Mouse (Mus musculus) hindbrain, embryonic 13.5 days (tissue): ENCODE measurements around the gene Kcnj6. TPM values are rescaled to one million over a fixed set of nuclear protein-coding genes. Genes with fewer than 3 reads are reported as not detected.
A peak's percentile ranks its signal among the peaks of the same experiment; 100 is the strongest.

ENCODE experiments used
- ATAC-seq: fragments of 200-750 bp; cut with Nextera tagmentation; 2 replicates; pipeline ENCODE4 v1.8.0; 2017; ENCODE audit warnings: moderate TSS enrichment; ENCODE audit not compliant: low FRiP score
- H3K27ac ChIP-seq: fragments of 300-500 bp; sonication (generic); 2 replicates; pipeline ENCODE4 v1.5.1; 2015; ENCODE audit warnings: inconsistent platforms, mild to moderate bottlenecking, moderate library complexity
- H3K27me3 ChIP-seq: fragments of 300-500 bp; sonication (generic); 2 replicates; pipeline ENCODE4 v1.6.1; 2015; ENCODE audit warnings: mild to moderate bottlenecking, inconsistent platforms
- H3K36me3 ChIP-seq: fragments of 300-500 bp; sonication (generic); 2 replicates; pipeline ENCODE4 v1.6.1; 2015; ENCODE audit warnings: mild to moderate bottlenecking, inconsistent platforms
- H3K4me1 ChIP-seq: fragments of 300-500 bp; sonication (generic); replicated peaks from 2 replicates; pipeline ENCODE4 v1.6.1; 2015; ENCODE audit warnings: inconsistent platforms
- H3K4me2 ChIP-seq: fragments of 300-500 bp; sonication (generic); 2 replicates; pipeline ENCODE4 v1.6.1; 2015; ENCODE audit warnings: inconsistent platforms, mild to moderate bottlenecking, moderate library complexity
- H3K4me3 ChIP-seq: fragments of 300-500 bp; sonication (generic); 2 replicates; pipeline ENCODE4 v1.5.1; 2015; ENCODE audit warnings: mild to moderate bottlenecking, inconsistent platforms
- H3K9ac ChIP-seq: fragments of 300-500 bp; sonication (generic); 2 replicates; pipeline ENCODE4 v1.6.1; 2015; ENCODE audit warnings: mild to moderate bottlenecking, inconsistent platforms
- H3K9me3 ChIP-seq: fragments of 300-500 bp; sonication (generic); 2 replicates; pipeline ENCODE4 v1.6.1; 2016; ENCODE audit warnings: inconsistent platforms
- WGBS: fragments of 180-500 bp; shearing (Covaris S2); methylation state at CpG from one replicate; pipeline ENCODE4 v1.1.7; 2015; 5-methylcytosine and 5-hydroxymethylcytosine counted together
- polyA plus RNA-seq: library from polyadenylated mRNA; unstranded; fragments of >200 nt; fragmentation: Nextera tagmentation; extraction: Ambion mirVana; gene quantifications from 2 replicates; pipeline ENCODE4 v1.2.1, GENCODE M21; 2015

Kcnj6 gene
- polyA plus RNA-seq, 1 experiment from 2014 or later, result 2.2 TPM

DNA sequence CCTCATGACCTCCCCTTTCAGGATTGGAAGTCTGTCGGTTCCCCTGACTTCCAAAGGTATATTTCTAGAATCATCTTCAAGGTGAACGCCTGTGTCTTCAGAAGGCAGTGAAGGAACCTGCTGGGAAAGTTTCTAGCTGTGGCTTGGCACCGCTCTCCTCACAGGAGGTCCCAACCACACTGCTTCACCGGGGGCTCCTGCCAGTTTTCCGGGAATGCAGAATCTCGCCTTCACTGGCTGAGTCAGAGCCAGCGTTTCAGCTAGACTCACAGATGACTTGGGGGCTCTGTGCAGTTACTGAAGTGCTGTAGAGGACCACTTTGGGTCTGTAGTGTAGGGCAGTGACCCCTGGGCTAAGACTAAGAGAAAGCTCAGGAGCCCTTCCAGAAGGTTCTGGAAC lies 208.8 kb downstream of the Kcnj6 start:
- Histone ChIP-seq H3K27me3 (peaks cover 41% of the 10 kb centered on the region), H3K4me3 (no peak overlapping the region), H3K36me3 (no peaks in the 10 kb centered on the region), H3K9me3 (no peaks in the 10 kb centered on the region), H3K9ac (no peak overlapping the region), H3K4me1 (no peaks in the 10 kb centered on the region), H3K4me2 (no peak overlapping the region), H3K27ac (no peak overlapping the region)
- 90% methylated on average over 7 of the region's 7 CpGs for WGBS
- no peak for ATAC-seq

DNA sequence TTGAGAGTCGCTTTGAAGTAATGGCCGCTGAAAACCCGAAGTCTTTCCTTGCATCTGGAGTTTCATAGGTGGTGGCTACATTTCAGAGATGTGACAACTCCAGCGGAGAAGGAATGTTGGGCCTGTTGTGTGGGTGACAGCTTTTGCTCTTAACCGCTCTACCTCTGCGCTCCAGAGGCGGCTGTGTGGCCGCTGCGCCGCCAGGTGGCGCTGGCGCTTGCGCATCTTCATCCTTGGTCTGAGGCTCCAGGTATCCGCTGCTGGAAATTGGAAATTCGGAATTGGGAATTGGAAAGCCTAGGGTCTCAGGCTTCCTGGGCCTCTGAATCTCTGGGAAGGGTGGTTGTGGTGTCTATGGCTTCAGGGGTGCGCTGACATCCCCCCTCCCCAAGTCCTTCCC lies 209.3 kb downstream of the Kcnj6 start:
- no peak for ATAC-seq
- 6% methylated on average over 16 of the region's 16 CpGs for WGBS
- Histone ChIP-seq H3K4me2 (no peak overlapping the region), H3K9me3 (no peaks in the 10 kb centered on the region), H3K9ac (no peak overlapping the region), H3K27ac (no peak overlapping the region), H3K27me3 (peaks cover 44% of the 10 kb centered on the region), H3K4me1 (0 out of 2 replicates have a peak, but pooled peaks cover 3% of the 10 kb centered on the region), H3K36me3 (no peaks in the 10 kb centered on the region), H3K4me3 (no peak overlapping the region)

DNA sequence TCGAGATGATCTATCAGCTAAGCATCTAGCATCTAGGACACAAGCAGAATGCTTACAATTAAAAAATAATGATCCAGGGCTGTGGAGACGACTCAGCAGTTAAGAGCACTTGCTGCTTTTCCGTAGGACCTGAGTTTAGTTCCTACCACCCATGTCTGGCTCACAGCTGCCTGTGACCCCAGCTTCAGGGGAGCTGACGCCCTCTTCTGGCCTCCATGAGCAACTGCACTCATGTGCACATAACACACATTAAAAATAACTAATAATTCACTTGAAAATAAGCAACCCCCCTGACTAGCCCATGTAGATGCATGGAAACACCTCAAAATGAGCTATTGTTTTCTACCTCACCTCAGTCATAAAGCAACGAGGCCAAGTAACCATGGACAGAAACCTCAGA lies 211.6 kb downstream of the Kcnj6 start:
- Histone ChIP-seq H3K9me3 (no peaks in the 10 kb centered on the region), H3K9ac (no peak overlapping the region), H3K4me3 (no peak overlapping the region), H3K4me1 (peaks cover 18% of the 10 kb centered on the region), H3K36me3 (no peaks in the 10 kb centered on the region), H3K27me3 (peaks cover 38% of the 10 kb centered on the region), H3K4me2 (no peak overlapping the region), H3K27ac (no peak overlapping the region)
- ATAC-seq, result no peak
- WGBS, result 85% methylated on average over 5 of the region's 5 CpGs

DNA sequence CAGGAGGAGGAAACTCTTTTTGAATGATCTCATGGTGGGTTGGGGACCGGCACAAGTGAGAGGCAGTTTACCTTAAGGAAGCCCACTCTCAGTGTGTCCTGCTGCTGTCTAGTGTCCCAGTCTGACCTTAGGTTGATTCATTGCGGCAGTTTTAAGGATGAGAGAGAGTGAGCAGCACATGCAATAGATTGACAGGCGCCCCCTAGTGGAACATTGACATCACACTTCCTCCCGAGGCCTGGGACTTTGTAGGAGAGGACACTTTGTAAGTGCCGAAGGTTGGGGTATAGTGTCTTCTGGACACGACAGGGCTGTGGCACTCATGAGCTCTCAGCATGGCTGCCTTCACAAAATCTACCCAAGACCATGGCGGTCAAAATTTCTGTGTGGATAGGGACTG lies 213.8 kb downstream of the Kcnj6 start:
- Histone ChIP-seq H3K4me3 (no peak overlapping the region), H3K4me1 (peaks cover 18% of the 10 kb centered on the region), H3K9me3 (no peaks in the 10 kb centered on the region), H3K9ac (no peak overlapping the region), H3K27ac (no peak overlapping the region), H3K36me3 (no peaks in the 10 kb centered on the region), H3K27me3 (peaks cover 29% of the 10 kb centered on the region), H3K4me2 (no peak overlapping the region)
- WGBS, result 62% methylated on average over 7 of the region's 7 CpGs
- ATAC-seq, result no peak

DNA sequence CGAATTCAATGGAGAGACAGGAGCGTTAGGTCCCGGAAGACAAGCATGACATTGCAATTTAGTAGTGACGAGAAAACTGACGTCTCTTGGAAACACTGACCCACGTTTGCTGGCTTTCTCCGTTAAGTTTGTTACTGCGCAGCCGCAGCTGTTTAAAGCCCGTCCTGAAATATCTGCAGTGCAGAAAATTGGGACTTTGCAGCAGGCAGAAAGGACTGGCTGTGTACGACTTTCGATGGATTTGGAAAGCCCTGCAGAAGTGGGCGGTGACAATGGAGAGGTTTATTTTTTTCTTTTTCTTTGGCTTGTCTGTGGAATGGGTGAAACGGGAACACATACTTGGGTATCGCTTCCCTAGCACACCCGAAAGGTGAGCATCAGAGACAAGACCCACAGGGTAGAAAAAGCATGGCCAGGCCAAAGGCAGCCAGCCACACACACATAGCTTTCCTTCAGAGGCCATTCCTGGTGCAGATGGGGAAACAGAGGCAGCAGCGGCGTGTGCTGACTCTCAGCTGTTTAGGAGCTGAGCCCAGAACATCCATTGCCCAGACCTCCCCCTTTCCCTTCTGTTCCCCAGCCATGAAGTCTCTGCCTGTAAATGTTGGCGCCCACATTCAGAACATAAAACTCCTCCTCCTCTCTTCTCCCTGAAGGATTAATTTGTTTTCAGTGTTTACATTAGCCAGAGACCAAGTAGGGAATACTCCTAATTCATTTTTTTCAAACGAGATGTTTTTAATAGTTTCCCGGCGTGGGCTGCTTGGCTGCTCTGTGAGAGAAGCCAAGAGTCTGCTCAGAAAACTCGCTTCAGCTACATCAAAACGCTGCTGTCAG lies 215.2 kb downstream of the Kcnj6 start:
- peaks cover 19% of the 10 kb centered on the region for H3K27me3 ChIP-seq
- peak overlapping the region; percentile 47 for H3K4me2 ChIP-seq
- no peak overlapping the region for H3K27ac ChIP-seq
- peak; percentile 17; the same call in 1 of the 2 replicates for ATAC-seq
- 59% methylated on average over 24 of the region's 24 CpGs for WGBS
- no peaks in the 10 kb centered on the region for H3K36me3 ChIP-seq
- peak overlapping the region; percentile 16 for H3K4me3 ChIP-seq
- H3K4me1 ChIP-seq, result peaks cover 18% of the 10 kb centered on the region
- H3K9me3 ChIP-seq, result peaks cover 3% of the 10 kb centered on the region; the same call in 1 of the 2 replicates
- peak overlapping the region; percentile 1; the same call in 1 of the 2 replicates for H3K9ac ChIP-seq

DNA sequence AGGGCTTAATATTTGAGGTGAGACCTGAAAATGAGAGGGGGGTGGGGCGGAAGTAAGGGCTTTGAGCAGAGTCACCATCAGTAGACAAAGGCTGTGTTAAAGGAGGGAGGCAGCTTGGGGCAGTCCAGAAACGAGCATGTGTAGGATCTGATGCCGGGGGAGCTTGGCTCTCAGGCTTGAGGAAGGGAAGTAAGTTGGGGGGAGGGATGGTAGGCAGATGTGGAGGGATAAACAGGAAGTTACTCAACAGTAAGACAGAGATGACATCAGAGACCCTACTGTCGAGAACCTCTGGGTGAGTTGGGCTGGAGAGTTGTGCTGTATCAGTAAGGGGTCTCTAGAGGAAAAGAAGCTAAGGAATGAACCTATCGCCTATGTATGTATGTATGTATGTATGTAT lies 223.6 kb downstream of the Kcnj6 start:
- peaks cover 3% of the 10 kb centered on the region; the same call in 1 of the 2 replicates for H3K9me3 ChIP-seq
- 81% methylated on average over 5 of the region's 5 CpGs for WGBS
- H3K36me3 ChIP-seq, result no peaks in the 10 kb centered on the region
- H3K4me2 ChIP-seq, result no peak overlapping the region
- no peak overlapping the region for H3K9ac ChIP-seq
- H3K4me1 ChIP-seq, result no peaks in the 10 kb centered on the region
- H3K27me3 ChIP-seq, result no peaks in the 10 kb centered on the region
- H3K27ac ChIP-seq, result no peak overlapping the region
- no peak for ATAC-seq
- no peak overlapping the region for H3K4me3 ChIP-seq

DNA sequence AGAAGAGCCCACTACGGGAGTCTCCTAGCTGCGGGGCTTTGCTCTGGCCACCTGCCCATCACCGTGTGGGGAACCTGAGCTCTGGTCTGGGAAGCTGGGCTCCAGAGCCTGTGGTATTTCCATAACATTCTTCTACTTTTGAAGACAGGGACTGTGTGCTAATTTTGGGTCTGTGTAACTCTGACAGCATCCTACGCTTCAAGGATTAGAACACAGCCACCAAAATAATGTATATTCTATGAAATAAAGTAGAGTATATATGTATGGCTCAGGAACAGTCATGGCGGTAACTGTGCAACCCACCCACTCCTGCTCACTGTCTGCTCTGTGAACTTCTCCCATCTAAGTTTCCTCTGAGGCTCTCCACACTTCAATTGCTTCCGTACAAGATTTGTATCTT lies 229.9 kb downstream of the Kcnj6 start:
- WGBS, result 88% methylated on average over 6 of the region's 6 CpGs
- peaks cover 11% of the 10 kb centered on the region; the same call in 1 of the 2 replicates for H3K4me1 ChIP-seq
- H3K4me3 ChIP-seq, result no peak overlapping the region
- H3K4me2 ChIP-seq, result no peak overlapping the region
- H3K36me3 ChIP-seq, result no peaks in the 10 kb centered on the region
- no peak overlapping the region for H3K9ac ChIP-seq
- H3K9me3 ChIP-seq, result no peaks in the 10 kb centered on the region
- no peak overlapping the region for H3K27ac ChIP-seq
- no peak for ATAC-seq
- H3K27me3 ChIP-seq, result no peaks in the 10 kb centered on the region

DNA sequence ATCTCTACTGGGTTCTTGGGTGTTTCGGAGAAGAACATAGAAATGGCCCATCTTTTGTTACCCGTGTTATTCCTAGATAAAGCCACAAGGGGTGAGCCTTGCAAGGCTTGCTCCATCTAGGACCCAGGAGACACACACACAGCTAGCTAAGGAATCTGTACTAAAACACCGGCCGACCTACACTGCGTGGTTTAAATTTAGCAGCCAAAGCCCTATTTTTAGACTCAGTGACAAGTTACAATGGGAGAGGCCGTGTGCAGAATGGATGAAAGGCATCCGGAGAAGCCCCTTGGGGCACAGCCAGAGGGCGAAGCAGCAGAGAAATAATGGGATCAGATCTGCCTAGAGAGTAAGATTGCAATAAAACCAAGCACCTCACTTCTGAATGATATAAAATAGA lies 232.4 kb downstream of the Kcnj6 start:
- H3K9me3 ChIP-seq, result no peaks in the 10 kb centered on the region

DNA sequence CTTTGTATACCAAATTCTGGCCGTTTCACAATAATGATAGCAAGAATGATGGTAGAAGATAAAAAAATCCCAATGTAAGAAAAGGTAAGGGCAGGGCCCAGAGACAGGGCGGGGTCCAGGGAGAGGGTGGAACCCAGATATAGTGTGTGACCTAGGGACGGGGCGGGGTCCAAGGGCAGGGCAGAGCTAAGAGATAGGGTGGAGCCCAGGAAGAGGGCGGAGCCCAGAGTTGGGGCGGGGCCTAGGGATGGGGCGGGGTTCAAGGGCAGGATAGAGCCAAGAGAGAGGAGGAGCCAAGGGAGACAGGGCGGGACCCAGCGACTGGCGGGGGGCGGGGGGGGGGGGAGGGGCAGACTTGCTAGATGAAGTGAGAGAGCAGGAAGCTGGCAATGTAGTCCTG lies 236.8 kb downstream of the Kcnj6 start:
- Histone ChIP-seq H3K4me2 (no peak overlapping the region), H3K9ac (no peak overlapping the region), H3K4me3 (no peak overlapping the region), H3K27me3 (no peaks in the 10 kb centered on the region), H3K27ac (no peak overlapping the region), H3K9me3 (no peaks in the 10 kb centered on the region), H3K36me3 (no peaks in the 10 kb centered on the region), H3K4me1 (peaks cover 11% of the 10 kb centered on the region; the same call in 1 of the 2 replicates)
- WGBS, result 52% methylated on average over 7 of the region's 11 CpGs
- no peak for ATAC-seq

More for the DNA sequence above, 232.4 kb downstream of the Kcnj6 start:
- Histone ChIP-seq H3K27ac (no peak overlapping the region), H3K9ac (no peak overlapping the region), H3K27me3 (no peaks in the 10 kb centered on the region), H3K4me3 (no peak overlapping the region), H3K36me3 (no peaks in the 10 kb centered on the region), H3K4me1 (peaks cover 11% of the 10 kb centered on the region; the same call in 1 of the 2 replicates), H3K4me2 (0 out of 2 replicates have a peak overlapping the region, but pooled peaks have one; percentile 16)
- WGBS, result 31% methylated on average over 8 of the region's 8 CpGs
- ATAC-seq, result no peak

DNA sequence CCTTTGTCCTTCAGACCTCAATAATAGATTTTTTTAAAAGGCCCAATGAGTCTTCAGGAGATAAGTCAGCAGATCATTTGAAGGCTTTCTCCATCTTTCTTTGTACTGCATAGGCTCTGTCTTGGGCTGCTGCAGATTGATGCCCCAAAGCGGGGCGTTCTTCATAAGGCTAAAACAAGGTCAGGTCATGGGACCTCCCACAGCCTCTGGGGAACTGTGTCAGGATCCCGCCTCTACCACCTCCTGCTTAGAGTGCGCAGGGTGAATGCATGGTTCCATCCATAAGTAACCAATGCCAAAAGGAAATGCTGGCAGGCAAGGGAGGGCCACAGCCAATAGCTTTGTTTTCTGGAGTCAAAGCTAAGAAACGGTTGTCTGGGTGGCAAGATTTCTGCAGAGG lies 237.7 kb downstream of the Kcnj6 start:
- Histone ChIP-seq H3K4me1 (peaks cover under 1% of the 10 kb centered on the region; the same call in 1 of the 2 replicates), H3K4me2 (no peak overlapping the region), H3K27ac (no peak overlapping the region), H3K9ac (no peak overlapping the region), H3K36me3 (no peaks in the 10 kb centered on the region), H3K27me3 (no peaks in the 10 kb centered on the region), H3K4me3 (no peak overlapping the region), H3K9me3 (no peaks in the 10 kb centered on the region)
- whole genome bisulfite sequencing, result 54% methylated on average over 5 of the region's 5 CpGs
- no peak for ATAC-seq

DNA sequence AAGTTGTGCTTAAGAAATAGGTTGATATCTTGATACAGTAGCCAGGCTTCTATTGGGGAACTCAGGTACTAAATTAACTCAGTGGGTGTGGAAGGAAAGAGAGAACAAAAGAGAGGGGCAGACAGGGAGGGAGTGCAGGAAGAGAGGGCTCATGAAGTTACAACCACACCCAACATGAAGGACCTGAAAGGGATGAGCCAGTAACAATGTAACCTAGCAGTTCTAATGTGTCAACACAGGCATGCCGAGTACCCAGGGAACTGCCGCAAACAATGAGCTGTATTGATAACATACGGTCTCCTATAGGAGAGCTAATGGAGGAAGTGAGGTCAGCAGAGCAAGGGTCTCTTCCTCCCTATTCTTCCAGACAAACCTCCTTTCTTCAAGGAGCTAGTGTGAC lies 238.9 kb downstream of the Kcnj6 start:
- Histone ChIP-seq H3K4me2 (no peak overlapping the region), H3K36me3 (no peaks in the 10 kb centered on the region), H3K4me1 (peaks cover 5% of the 10 kb centered on the region), H3K9ac (no peak overlapping the region), H3K4me3 (no peak overlapping the region), H3K9me3 (no peaks in the 10 kb centered on the region), H3K27ac (no peak overlapping the region), H3K27me3 (no peaks in the 10 kb centered on the region)
- no peak for ATAC-seq
- WGBS, result 52% methylated on average over 3 of the region's 3 CpGs

DNA sequence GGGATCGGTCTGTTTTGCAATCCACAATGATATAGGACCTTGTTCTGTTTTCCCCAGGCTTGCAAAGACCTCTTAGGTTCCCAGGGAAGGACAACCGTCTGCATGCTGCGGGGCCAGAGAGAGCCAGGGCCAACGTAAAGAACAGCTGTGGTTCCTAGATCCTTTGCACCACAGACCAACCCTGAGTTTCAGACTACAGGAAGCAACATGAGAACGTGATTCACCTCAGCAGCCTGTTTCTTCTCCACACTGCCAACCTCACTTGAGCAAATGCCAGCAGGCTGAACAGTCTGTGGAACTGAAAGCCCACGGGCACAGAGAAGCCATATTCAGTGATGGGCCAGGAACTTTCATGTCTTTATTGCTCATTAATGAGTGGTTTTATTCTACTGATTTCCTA lies 241.1 kb downstream of the Kcnj6 start:
- Histone ChIP-seq H3K36me3 (no peaks in the 10 kb centered on the region), H3K4me1 (peaks cover 6% of the 10 kb centered on the region), H3K27me3 (no peaks in the 10 kb centered on the region), H3K4me2 (no peak overlapping the region), H3K9ac (no peak overlapping the region), H3K27ac (no peak overlapping the region), H3K9me3 (no peaks in the 10 kb centered on the region), H3K4me3 (no peak overlapping the region)
- 88% methylated on average over 6 of the region's 6 CpGs for WGBS
- no peak for ATAC-seq

DNA sequence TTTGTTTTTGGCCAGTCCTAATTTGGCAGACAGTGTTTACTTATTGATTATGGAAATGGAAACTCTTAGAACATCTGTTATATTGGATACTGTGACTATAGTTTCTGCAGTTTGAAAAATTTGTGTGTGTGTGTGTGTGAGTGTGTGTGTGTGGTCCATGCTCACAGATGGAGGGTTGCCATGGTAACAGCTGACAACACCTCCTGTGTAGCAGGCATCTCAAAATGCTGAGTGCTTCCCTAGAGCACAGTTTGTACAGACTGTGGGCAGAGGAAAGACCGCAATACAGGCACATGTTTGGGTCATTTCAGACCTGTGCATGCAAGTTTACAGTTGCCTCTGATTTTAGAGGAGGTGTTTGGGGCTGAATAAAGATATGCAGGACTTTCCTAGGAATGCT lies 244.0 kb downstream of the Kcnj6 start:
- no peaks in the 10 kb centered on the region for H3K9me3 ChIP-seq
- H3K27me3 ChIP-seq, result no peaks in the 10 kb centered on the region
- H3K36me3 ChIP-seq, result no peaks in the 10 kb centered on the region
- H3K9ac ChIP-seq, result no peak overlapping the region
- 53% methylated on average over 1 of the region's 1 CpGs for WGBS
- no peak overlapping the region for H3K4me3 ChIP-seq
- no peak overlapping the region for H3K27ac ChIP-seq
- no peak for ATAC-seq
- H3K4me1 ChIP-seq, result peaks cover 6% of the 10 kb centered on the region
- H3K4me2 ChIP-seq, result no peak overlapping the region
